Mouse (Mus musculus): ENCODE measurements at regions not wholly inside any gene's neighbourhood (a gene's known extent, or its start where the extent isn't known, plus 50 kb on each side); places are given as distances from the start of the nearest gene placed in this dataset.

DNA sequence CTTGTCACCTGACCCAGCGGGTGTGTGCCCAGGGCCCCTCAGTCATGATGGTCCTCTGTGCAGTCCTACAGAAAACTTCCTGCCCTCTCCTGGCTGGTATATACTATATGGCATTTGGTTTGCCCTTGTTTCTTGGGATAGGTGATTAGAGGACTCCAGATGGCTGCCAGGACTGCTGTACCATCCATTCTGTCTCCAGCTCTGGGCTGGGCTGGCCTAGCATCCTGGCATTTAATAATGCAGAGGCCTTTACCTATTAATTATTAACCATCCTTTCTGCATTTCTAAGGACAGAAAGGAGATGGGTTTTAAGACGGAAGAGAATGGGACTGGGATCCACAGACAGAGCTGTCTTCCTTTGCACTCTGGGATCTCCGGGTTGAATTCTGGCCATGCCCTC is 288.7 kb upstream of the Myt1l start:
- H3K9me3 ChIP-seq (replicated peaks; ENCODE audit: control insufficient read depth, low read length) = no peaks in the 10 kb centered on the region
- no peaks in the 10 kb centered on the region for H3K27me3 ChIP-seq (ENCODE audit: control insufficient read depth, insufficient read depth, low read length)
- DNase-seq (ENCODE audit: low spot score) (no peak), ATAC-seq (ENCODE audit: insufficient read depth, low read depth) (no peak)
- H3K4me3 ChIP-seq (ENCODE audit: low read depth, low read length) = no peak overlapping the region
- no peak overlapping the region for H3K27ac ChIP-seq (ENCODE audit: low read depth)
- H3K36me3 ChIP-seq (replicated peaks; ENCODE audit: control insufficient read depth, insufficient read depth, low read length) = no peaks in the 10 kb centered on the region
- no peaks in the 10 kb centered on the region for H3K4me1 ChIP-seq (ENCODE audit: control insufficient read depth, insufficient read depth)
- 75% methylated on average over 3 of the region's 3 CpGs for WGBS
- TF ChIP-seq EP300 (IDR thresholded peaks at IDR 0.05; ENCODE audit: low read depth) = no peak
- no peak for TF ChIP-seq CTCF (IDR thresholded peaks at IDR 0.05; ENCODE audit: low read depth)
- H3K9ac ChIP-seq (replicated peaks; ENCODE audit: low read depth, low read length) = no peak overlapping the region
- no peak overlapping the region for H3K4me2 ChIP-seq (ENCODE audit: low read depth, low read length)

DNA sequence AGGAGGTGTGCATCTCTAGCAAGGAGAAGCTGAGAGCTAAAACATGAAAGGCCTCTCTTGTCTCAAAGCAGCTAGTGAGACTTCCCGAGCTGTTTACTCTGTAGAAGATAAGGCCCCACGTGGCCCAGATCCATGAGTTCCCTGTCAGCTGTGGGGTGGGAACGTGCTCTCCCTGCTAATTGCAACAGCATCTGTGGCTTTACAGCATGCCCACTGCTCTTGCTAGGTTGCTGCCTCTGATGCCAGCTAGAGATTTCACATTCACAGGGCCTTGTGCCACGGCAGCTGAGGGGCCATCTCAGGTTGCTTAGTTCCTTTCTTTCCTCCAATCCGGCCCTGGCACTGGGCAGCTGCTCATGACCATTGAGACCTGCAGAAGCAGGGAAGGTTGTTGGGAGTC is 288.2 kb upstream of the Myt1l start:
- WGBS = 18% methylated on average over 5 of the region's 5 CpGs

DNA sequence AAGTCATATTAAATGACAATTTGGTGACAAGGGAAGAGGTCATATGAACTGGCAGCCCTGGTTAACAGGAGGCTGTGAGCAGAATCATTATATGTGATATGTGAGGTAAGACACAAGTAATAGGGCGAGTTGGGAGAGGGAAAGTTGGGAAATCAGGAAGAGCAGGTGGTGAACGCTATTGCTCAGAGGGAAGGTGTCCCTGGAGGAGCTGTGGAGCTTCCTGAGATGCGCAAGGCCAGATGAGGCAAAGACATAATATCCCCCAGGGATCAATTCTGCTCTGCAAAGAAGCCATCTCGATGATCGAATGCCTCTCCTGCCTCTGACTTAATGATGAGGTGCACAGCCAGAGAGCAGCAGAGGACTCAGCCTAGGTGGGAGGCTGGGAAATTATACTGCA is 285.1 kb upstream of the Myt1l start:
- Histone ChIP-seq H3K4me2 (ENCODE audit: low read depth, low read length) (no peak overlapping the region), H3K27ac (ENCODE audit: low read depth) (no peak overlapping the region), H3K4me1 (ENCODE audit: control insufficient read depth, insufficient read depth) (no peaks in the 10 kb centered on the region), H3K9ac (replicated peaks; ENCODE audit: low read depth, low read length) (no peak overlapping the region), H3K36me3 (replicated peaks; ENCODE audit: control insufficient read depth, insufficient read depth, low read length) (no peaks in the 10 kb centered on the region), H3K27me3 (ENCODE audit: control insufficient read depth, insufficient read depth, low read length) (no peaks in the 10 kb centered on the region), H3K4me3 (ENCODE audit: low read depth, low read length) (no peak overlapping the region), H3K9me3 (replicated peaks; ENCODE audit: control insufficient read depth, low read length) (no peaks in the 10 kb centered on the region)
- no peak for ATAC-seq (ENCODE audit: insufficient read depth, low read depth)
- TF ChIP-seq EP300 (IDR thresholded peaks at IDR 0.05; ENCODE audit: low read depth) (no peak), CTCF (IDR thresholded peaks at IDR 0.05; ENCODE audit: low read depth) (no peak)
- DNase-seq (ENCODE audit: low spot score) = no peak
- 73% methylated on average over 5 of the region's 5 CpGs for WGBS

More for the DNA sequence above, 288.2 kb upstream of the Myt1l start:
- Histone ChIP-seq H3K36me3 (replicated peaks; ENCODE audit: control insufficient read depth, insufficient read depth, low read length) (no peaks in the 10 kb centered on the region), H3K4me2 (ENCODE audit: low read depth, low read length) (no peak overlapping the region), H3K9ac (replicated peaks; ENCODE audit: low read depth, low read length) (no peak overlapping the region), H3K4me3 (ENCODE audit: low read depth, low read length) (no peak overlapping the region), H3K4me1 (ENCODE audit: control insufficient read depth, insufficient read depth) (no peaks in the 10 kb centered on the region), H3K27ac (ENCODE audit: low read depth) (no peak overlapping the region), H3K9me3 (replicated peaks; ENCODE audit: control insufficient read depth, low read length) (no peaks in the 10 kb centered on the region), H3K27me3 (ENCODE audit: control insufficient read depth, insufficient read depth, low read length) (no peaks in the 10 kb centered on the region)
- TF ChIP-seq CTCF (IDR thresholded peaks at IDR 0.05; ENCODE audit: low read depth) = no peak
- TF ChIP-seq EP300 (IDR thresholded peaks at IDR 0.05; ENCODE audit: low read depth) = no peak
- no peak for DNase-seq (ENCODE audit: low spot score)
- no peak for ATAC-seq (ENCODE audit: insufficient read depth, low read depth)

DNA sequence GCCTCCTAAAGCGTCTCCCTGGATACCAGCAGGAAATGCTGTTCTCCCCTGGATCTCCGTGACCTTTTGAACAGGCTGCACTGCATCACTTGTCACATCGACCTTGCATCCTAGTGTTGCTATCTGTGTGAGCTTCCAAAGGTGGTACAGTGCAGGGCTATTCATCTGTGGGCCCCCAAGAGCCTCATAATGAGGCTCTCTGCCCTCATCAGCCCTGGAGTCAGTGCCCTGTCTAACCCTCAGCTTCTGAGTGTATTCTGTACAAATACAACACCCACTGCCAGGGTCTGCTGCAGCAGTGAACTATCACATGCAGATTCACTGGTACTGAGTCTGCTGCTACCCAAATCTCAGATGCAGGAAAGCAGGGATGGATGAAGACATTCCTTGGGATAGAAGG is 282.1 kb upstream of the Myt1l start:
- TF ChIP-seq EP300 (IDR thresholded peaks at IDR 0.05; ENCODE audit: low read depth) (no peak), CTCF (IDR thresholded peaks at IDR 0.05; ENCODE audit: low read depth) (no peak)
- Histone ChIP-seq H3K4me3 (ENCODE audit: low read depth, low read length) (no peak overlapping the region), H3K4me1 (ENCODE audit: control insufficient read depth, insufficient read depth) (no peaks in the 10 kb centered on the region), H3K9ac (replicated peaks; ENCODE audit: low read depth, low read length) (no peak overlapping the region), H3K4me2 (ENCODE audit: low read depth, low read length) (no peak overlapping the region), H3K27me3 (ENCODE audit: control insufficient read depth, insufficient read depth, low read length) (no peaks in the 10 kb centered on the region), H3K36me3 (replicated peaks; ENCODE audit: control insufficient read depth, insufficient read depth, low read length) (no peaks in the 10 kb centered on the region), H3K27ac (ENCODE audit: low read depth) (no peak overlapping the region), H3K9me3 (replicated peaks; ENCODE audit: control insufficient read depth, low read length) (no peaks in the 10 kb centered on the region)
- DNase-seq (ENCODE audit: low spot score) (no peak), ATAC-seq (ENCODE audit: insufficient read depth, low read depth) (no peak)
- 41% methylated on average over 3 of the region's 3 CpGs for WGBS

DNA sequence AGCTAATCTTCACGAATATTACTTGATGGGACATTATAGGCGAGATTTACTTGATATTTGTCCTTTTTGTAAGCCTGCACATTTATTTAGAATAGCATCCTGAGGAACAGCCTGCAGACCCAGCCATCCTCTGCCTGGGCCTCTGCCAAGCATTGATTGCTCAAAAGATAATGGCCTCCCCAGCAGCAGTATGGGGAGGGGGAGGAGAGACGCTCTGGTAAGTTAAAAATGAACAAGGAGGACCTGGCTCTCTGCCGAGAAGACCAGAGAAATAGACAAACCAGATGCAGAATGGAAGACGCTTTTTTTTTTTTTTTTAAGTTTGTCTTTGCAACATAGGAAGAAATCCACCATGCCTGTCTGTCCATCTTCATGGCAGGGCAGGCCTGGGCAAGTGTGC is 280.8 kb upstream of the Myt1l start:
- ATAC-seq (ENCODE audit: insufficient read depth, low read depth) (no peak), DNase-seq (ENCODE audit: low spot score) (no peak)
- Histone ChIP-seq H3K4me2 (ENCODE audit: low read depth, low read length) (no peak overlapping the region), H3K27ac (ENCODE audit: low read depth) (no peak overlapping the region), H3K9ac (replicated peaks; ENCODE audit: low read depth, low read length) (no peak overlapping the region), H3K36me3 (replicated peaks; ENCODE audit: control insufficient read depth, insufficient read depth, low read length) (no peaks in the 10 kb centered on the region), H3K9me3 (replicated peaks; ENCODE audit: control insufficient read depth, low read length) (no peaks in the 10 kb centered on the region), H3K4me3 (ENCODE audit: low read depth, low read length) (no peak overlapping the region), H3K4me1 (ENCODE audit: control insufficient read depth, insufficient read depth) (no peaks in the 10 kb centered on the region), H3K27me3 (ENCODE audit: control insufficient read depth, insufficient read depth, low read length) (no peaks in the 10 kb centered on the region)
- 60% methylated on average over 5 of the region's 5 CpGs for WGBS
- TF ChIP-seq EP300 (IDR thresholded peaks at IDR 0.05; ENCODE audit: low read depth) (no peak), CTCF (IDR thresholded peaks at IDR 0.05; ENCODE audit: low read depth) (no peak)

DNA sequence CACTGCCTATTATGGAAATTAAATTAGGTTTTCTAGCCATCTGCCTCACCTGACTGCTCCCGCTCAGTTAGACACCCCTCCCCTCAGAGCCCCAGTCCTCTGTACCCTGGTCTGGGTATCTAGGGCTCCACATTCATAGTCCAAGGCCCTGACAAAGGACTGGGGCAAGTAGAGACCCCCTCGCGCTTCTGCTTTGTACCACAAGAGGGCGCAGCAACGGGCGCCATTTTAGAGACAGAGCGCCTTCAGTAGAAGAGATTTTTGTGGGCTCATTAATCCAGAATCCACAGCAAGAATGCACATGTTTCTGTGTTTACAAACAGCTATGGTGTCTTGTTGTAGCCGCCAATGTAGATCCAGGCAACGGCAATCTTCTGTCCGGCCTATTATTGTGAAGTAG is 279.7 kb upstream of the Myt1l start:
- Histone ChIP-seq H3K9me3 (replicated peaks; ENCODE audit: control insufficient read depth, low read length) (no peaks in the 10 kb centered on the region), H3K4me1 (ENCODE audit: control insufficient read depth, insufficient read depth) (no peaks in the 10 kb centered on the region), H3K27ac (ENCODE audit: low read depth) (no peak overlapping the region), H3K36me3 (replicated peaks; ENCODE audit: control insufficient read depth, insufficient read depth, low read length) (no peaks in the 10 kb centered on the region), H3K27me3 (ENCODE audit: control insufficient read depth, insufficient read depth, low read length) (no peaks in the 10 kb centered on the region), H3K4me2 (ENCODE audit: low read depth, low read length) (no peak overlapping the region), H3K9ac (replicated peaks; ENCODE audit: low read depth, low read length) (no peak overlapping the region), H3K4me3 (ENCODE audit: low read depth, low read length) (no peak overlapping the region)
- DNase-seq (ENCODE audit: low spot score) (no peak), ATAC-seq (ENCODE audit: insufficient read depth, low read depth) (no peak)
- TF ChIP-seq CTCF (IDR thresholded peaks at IDR 0.05; ENCODE audit: low read depth) (no peak), EP300 (IDR thresholded peaks at IDR 0.05; ENCODE audit: low read depth) (no peak)
- 86% methylated on average over 10 of the region's 10 CpGs for WGBS

Data from heart, postnatal 0 days (tissue).